Mouse (Mus musculus): ENCODE measurements at regions not wholly inside any gene's neighbourhood (a gene's known extent, or its start where the extent isn't known, plus 50 kb on each side); places are given as distances from the start of the nearest gene placed in this dataset.

- TF ChIP-seq CTCF (IDR thresholded peaks at IDR 0.05) (no peak), EP300 (IDR thresholded peaks at IDR 0.05; ENCODE audit: insufficient read depth, low read depth, low read length) (no peak), POLR2A (IDR thresholded peaks at IDR 0.05; ENCODE audit: insufficient read depth, low read depth, low read length) (no peak)
Measured at GRCm38 (mm10) chr3:15073405-15073804, 187.3 kb downstream of the Car2 start.

Data from heart, adult 2 months (tissue).